Mouse (Mus musculus) cortical plate, adult 2 months (tissue): ENCODE measurements around the gene Pphln1.

Source experiments
- CTCF ChIP-seq: fragments of 200-500 bp; IDR thresholded peaks from 2 replicates; pipeline ENCODE4 v1.5.1; 2011; ENCODE audit warnings: mild to moderate bottlenecking, control low read depth, low read length; ENCODE audit not compliant: insufficient read depth; ENCODE audit errors: extremely low read depth
- POLR2A ChIP-seq: fragments of 200-500 bp; IDR thresholded peaks from 2 replicates; pipeline ENCODE4 v1.6.1; 2011; ENCODE audit warnings: mild to moderate bottlenecking, low read length, control low read depth; ENCODE audit not compliant: insufficient read depth; ENCODE audit errors: extremely low read depth

DNA sequence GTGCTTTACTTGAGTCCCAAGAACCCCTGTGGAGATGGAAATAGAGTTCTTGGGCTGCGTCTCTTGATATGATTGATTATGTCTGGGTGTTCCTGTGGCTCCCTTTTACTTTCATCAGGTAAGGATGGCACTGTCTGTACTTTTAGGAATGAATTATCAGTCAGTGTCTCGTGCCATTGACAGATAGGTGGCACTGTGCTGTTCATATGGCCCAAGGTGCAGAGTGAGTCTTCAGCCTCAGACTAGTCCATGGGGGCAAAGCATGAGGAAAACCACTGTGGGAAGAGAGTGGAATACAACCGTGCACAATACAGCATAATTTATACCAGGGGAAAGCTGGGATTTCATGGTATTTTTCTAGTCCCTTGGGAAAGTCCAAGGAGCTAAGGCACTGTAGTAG is 80.5 kb downstream of the Pphln1 start:
- TF ChIP-seq CTCF (no peak), POLR2A (no peak)
